ENCODE assay signal across 30 mouse cellular contexts in the genomic region with DNA sequence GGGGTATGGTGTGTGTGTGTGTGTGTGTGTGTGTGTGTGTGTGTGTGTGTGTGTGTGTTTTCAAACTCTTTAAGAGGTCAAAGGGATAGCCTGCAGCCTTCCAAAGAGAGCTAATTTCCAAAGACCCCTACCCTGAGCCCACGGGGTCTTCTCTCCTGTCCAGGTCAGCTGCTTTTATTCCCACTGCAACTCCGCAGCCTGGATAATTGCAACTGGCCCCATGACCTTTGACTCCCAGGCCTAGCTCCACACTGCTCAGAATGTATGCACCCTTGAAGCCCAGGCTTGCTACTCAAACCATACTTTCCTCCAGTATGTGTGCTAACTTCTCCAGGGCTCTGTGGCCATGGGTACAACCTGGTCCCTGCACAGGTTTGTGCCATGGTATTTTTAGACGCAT. TPM values are rescaled to one million over a fixed set of nuclear protein-coding genes. Genes with fewer than 3 reads are reported as not detected.
DNase-seq lines count a peak whose midpoint lies in the region; ATAC-seq lines count a peak whose summit lies in the region.
"Had no signal": no experiment of that assay in that cellular context is flagged by ENCODE, and none has a peak within 500 bp of the region (broad histone marks: within the 10 kb centered on the region; RNA-seq: fewer than 3 reads in every experiment).

No protein-coding gene starts in this region.

- ATAC-seq in hindbrain, embryonic 16.5 days: no peak
- ATAC-seq: CD4-positive, CD25-positive, alpha-beta regulatory T cell, adult 4 months; forebrain, embryonic 16.5 days; intestine, embryonic 16.5 days had no signal

- H3K4me3 ChIP-seq in hindbrain, embryonic 10.5 days: no peak overlapping the region
- no peak overlapping the region for H3K4me3 ChIP-seq in hindbrain, embryonic 16.5 days (ENCODE audit: low read length)
- 0 out of 2 replicates have a peak overlapping the region, but pooled peaks have one; percentile 2 for H3K4me3 ChIP-seq in limb, embryonic 10.5 days
- H3K4me3 ChIP-seq: embryonic facial prominence, embryonic 15.5 days; erythroblast, embryonic 14.5 days; heart, embryonic 10.5 days; hindbrain, embryonic 13.5 days had no signal

- H3K4me1 ChIP-seq in hindbrain, embryonic 10.5 days (replicated peaks): peaks cover 82% of the 10 kb centered on the region
- peaks cover 20% of the 10 kb centered on the region for H3K4me1 ChIP-seq in hindbrain, embryonic 16.5 days (ENCODE audit: control insufficient read depth, insufficient read depth, low read depth, low read length)
- H3K4me1 ChIP-seq in limb, embryonic 10.5 days: peaks cover 80% of the 10 kb centered on the region

- 33% methylated on average over 3 of the region's 3 CpGs for WGBS in hindbrain, embryonic 10.5 days
- 49% methylated on average over 3 of the region's 3 CpGs for WGBS in hindbrain, embryonic 16.5 days
- whole genome bisulfite sequencing in limb, embryonic 10.5 days: 26% methylated on average over 3 of the region's 3 CpGs

- peaks cover 43% of the 10 kb centered on the region for H3K27me3 ChIP-seq in hindbrain, embryonic 10.5 days (ENCODE audit: insufficient read depth, poor library complexity, severe bottlenecking)
- no peaks in the 10 kb centered on the region for H3K27me3 ChIP-seq in hindbrain, embryonic 16.5 days (replicated peaks; ENCODE audit: control insufficient read depth, insufficient read depth, low read length)
- no peaks in the 10 kb centered on the region for H3K27me3 ChIP-seq in limb, embryonic 10.5 days (ENCODE audit: low read depth, poor library complexity, severe bottlenecking)
- H3K27me3 ChIP-seq: embryonic facial prominence, embryonic 15.5 days; hindbrain, embryonic 13.5 days had no signal

- H3K4me2 ChIP-seq in hindbrain, embryonic 16.5 days (ENCODE audit: low read length): no peak overlapping the region
- H3K4me2 ChIP-seq: embryonic facial prominence, embryonic 15.5 days; hindbrain, embryonic 13.5 days had no signal

- H3K9ac ChIP-seq in hindbrain, embryonic 16.5 days (ENCODE audit: low read depth, low read length): no peak overlapping the region
- H3K9ac ChIP-seq: embryonic facial prominence, embryonic 15.5 days; hindbrain, embryonic 13.5 days had no signal

- peak overlapping the region; percentile 89 for H3K27ac ChIP-seq in hindbrain, embryonic 10.5 days
- no peak overlapping the region for H3K27ac ChIP-seq in hindbrain, embryonic 16.5 days (ENCODE audit: low read depth, low read length)
- peak overlapping the region; percentile 89 for H3K27ac ChIP-seq in limb, embryonic 10.5 days
- H3K27ac ChIP-seq: embryonic facial prominence, embryonic 15.5 days; hindbrain, embryonic 13.5 days had no signal

- H3K36me3 ChIP-seq in hindbrain, embryonic 10.5 days: no peaks in the 10 kb centered on the region
- H3K36me3 ChIP-seq in hindbrain, embryonic 16.5 days (ENCODE audit: control insufficient read depth, insufficient read depth, low read length): no peaks in the 10 kb centered on the region
- no peaks in the 10 kb centered on the region for H3K36me3 ChIP-seq in limb, embryonic 10.5 days
- H3K36me3 ChIP-seq: embryonic facial prominence, embryonic 15.5 days; heart, embryonic 10.5 days; hindbrain, embryonic 13.5 days had no signal

- H3K9me3 ChIP-seq in hindbrain, embryonic 10.5 days: no peaks in the 10 kb centered on the region
- H3K9me3 ChIP-seq in hindbrain, embryonic 16.5 days (ENCODE audit: control insufficient read depth, low read length): no peaks in the 10 kb centered on the region
- no peaks in the 10 kb centered on the region for H3K9me3 ChIP-seq in limb, embryonic 10.5 days (replicated peaks)
- H3K9me3 ChIP-seq: embryonic facial prominence, embryonic 15.5 days; heart, embryonic 10.5 days; hindbrain, embryonic 13.5 days had no signal

- peak; percentile 80 for DNase-seq in embryo, embryonic 10 days (ENCODE audit: low spot score)
- DNase-seq in embryo, embryonic 11 days: no peak
- DNase-seq in hindbrain, embryonic 10.5 days (ENCODE audit: low spot score): peak; percentile 60
- DNase-seq in embryo, embryonic 9.5 days (ENCODE audit: extremely low spot score): peak; percentile 63
- no peak for DNase-seq in limb, embryonic 10.5 days (ENCODE audit: low spot score)
- DNase-seq in spleen, postnatal 10 days (ENCODE audit: low spot score in 2 of 2): no peak
- DNase-seq in adrenal gland, postnatal 14 days: no peak
- DNase-seq: adrenal gland, postnatal 10 days; B cell, adult 2 months; cerebellum, adult 11-12 months; cerebellum, adult 9-10 months; cerebellum, postnatal 25 days; gastrocnemius, postnatal 36 days; heart, adult 18-20 months; heart, postnatal 36 days; kidney, adult 8-10 months had no signal

RNA-seq across cellular contexts. Expression of gene Fignl2, which starts 17.0 kb away (rescaled TPM):
- 1.4 TPM in 2 replicates for polyA plus RNA-seq in hindbrain, embryonic 10.5 days (2016; fragmentation: Nextera tagmentation; extraction: Ambion mirVana)
- polyA plus RNA-seq in hindbrain, embryonic 16.5 days (2015; fragmentation: Nextera tagmentation; extraction: Ambion mirVana): 0.06 and 0.09 TPM in 2 replicates
- 0.98 and 1.9 TPM in 2 replicates for polyA plus RNA-seq in limb, embryonic 10.5 days (2016; fragmentation: Nextera tagmentation; extraction: Ambion mirVana)
- total RNA-seq in adrenal gland, postnatal 14 days (2021): 7.9 and 8.8 TPM in 2 replicates
- total RNA-seq: MEL had no signal
- polyA plus RNA-seq: CD4-positive, CD25-positive, alpha-beta regulatory T cell, adult 4 months; erythroblast, embryonic 14.5 days; forebrain, embryonic 16.5 days had no signal

RNA-seq across cellular contexts. Expression of gene Ankrd33, which starts 20.2 kb away (rescaled TPM):
- not detected in 2 replicates for polyA plus RNA-seq in hindbrain, embryonic 10.5 days (2016; fragmentation: Nextera tagmentation; extraction: Ambion mirVana)
- polyA plus RNA-seq in hindbrain, embryonic 16.5 days (2015; fragmentation: Nextera tagmentation; extraction: Ambion mirVana): not detected in 2 replicates
- polyA plus RNA-seq in limb, embryonic 10.5 days (2016; fragmentation: Nextera tagmentation; extraction: Ambion mirVana): not detected in 2 replicates
- total RNA-seq in adrenal gland, postnatal 14 days (2021): not detected in 2 replicates
- total RNA-seq: gastrocnemius, adult 18-20 months; gastrocnemius, postnatal 36 days; heart, adult 18-20 months; heart, postnatal 36 days; MEL had no signal
- polyA plus RNA-seq: CD4-positive, CD25-positive, alpha-beta regulatory T cell, adult 4 months; cortical plate, adult 2 months; embryonic facial prominence, embryonic 15.5 days; erythroblast, embryonic 14.5 days; forebrain, embryonic 11.5 days; forebrain, embryonic 16.5 days; frontal cortex, adult 2 months; heart, embryonic 10.5 days; heart, embryonic 16.5 days; hindbrain, embryonic 13.5 days; intestine, embryonic 16.5 days had no signal

RNA-seq across cellular contexts. Expression of gene Acvrl1, which starts 32.9 kb away (rescaled TPM):
- polyA plus RNA-seq in hindbrain, embryonic 10.5 days (2016; fragmentation: Nextera tagmentation; extraction: Ambion mirVana): 8.7 and 10.8 TPM in 2 replicates
- polyA plus RNA-seq in hindbrain, embryonic 16.5 days (2015; fragmentation: Nextera tagmentation; extraction: Ambion mirVana): 10.2 and 12.7 TPM in 2 replicates
- polyA plus RNA-seq in limb, embryonic 10.5 days (2016; fragmentation: Nextera tagmentation; extraction: Ambion mirVana): 7.2 and 8.3 TPM in 2 replicates
- 16.7 and 20.7 TPM in 2 replicates for total RNA-seq in adrenal gland, postnatal 14 days (2021)
- polyA plus RNA-seq: erythroblast, embryonic 14.5 days had no signal

RNA-seq across cellular contexts. Expression of gene Gm47841, which starts 48.2 kb away (rescaled TPM):
- not detected in 2 replicates for polyA plus RNA-seq in hindbrain, embryonic 10.5 days (2016; fragmentation: Nextera tagmentation; extraction: Ambion mirVana)
- polyA plus RNA-seq in hindbrain, embryonic 16.5 days (2015; fragmentation: Nextera tagmentation; extraction: Ambion mirVana): not detected in 2 replicates
- polyA plus RNA-seq in limb, embryonic 10.5 days (2016; fragmentation: Nextera tagmentation; extraction: Ambion mirVana): not detected in 2 replicates
- 0.49 TPM in 1 of 2 replicates, not detected in the other for total RNA-seq in adrenal gland, postnatal 14 days (2021)
- total RNA-seq: gastrocnemius, adult 18-20 months; gastrocnemius, postnatal 36 days; heart, adult 18-20 months; heart, postnatal 36 days; MEL had no signal
- polyA plus RNA-seq: CD4-positive, CD25-positive, alpha-beta regulatory T cell, adult 4 months; cortical plate, adult 2 months; embryonic facial prominence, embryonic 15.5 days; erythroblast, embryonic 14.5 days; forebrain, embryonic 11.5 days; forebrain, embryonic 16.5 days; frontal cortex, adult 2 months; heart, embryonic 10.5 days; heart, embryonic 16.5 days; hindbrain, embryonic 13.5 days; intestine, embryonic 16.5 days had no signal

Comparison
In these comparisons a context has a peak if more than half of its experiments do, and no peak if none do; other contexts are left out.
1. DNase-seq: peak in embryo, embryonic 10 days (single experiment), hindbrain, embryonic 10.5 days (single experiment) and embryo, embryonic 9.5 days (single experiment); none in embryo, embryonic 11 days (single experiment), limb, embryonic 10.5 days (single experiment), spleen, postnatal 10 days (0 of 2) and adrenal gland, postnatal 14 days (single experiment).